In genomic region chr11:101052751-101053473, GRCm38 (mm10) we compare ENCODE assay signal across 8 mouse cellular contexts. TPM values are rescaled to one million over a fixed set of nuclear protein-coding genes. Genes with fewer than 3 reads are reported as not detected.
A peak's percentile ranks its signal among the peaks of the same experiment; 100 is the strongest.
DNase-seq lines count a peak whose midpoint lies in the region; ATAC-seq and TF ChIP-seq lines count a peak whose summit lies in the region.

No protein-coding gene starts in this region.

- no peak for TF ChIP-seq POLR2A in small intestine, adult 2 months (IDR thresholded peaks at IDR 0.05; ENCODE audit: low read depth, low read length)

- H3K27ac ChIP-seq in heart, embryonic 11.5 days (ENCODE audit: low read depth, low read length), result no peak overlapping the region
- H3K27ac ChIP-seq in gastrocnemius, adult 2 months, result peak overlapping the region; percentile 82
- peak overlapping the region; percentile 77 for H3K27ac ChIP-seq in small intestine, adult 2 months (ENCODE audit: insufficient read depth, low read depth, low read length)

- H3K4me1 ChIP-seq in heart, embryonic 11.5 days (ENCODE audit: control insufficient read depth, insufficient read depth, low read length), result peaks cover 22% of the 10 kb centered on the region
- peaks cover 37% of the 10 kb centered on the region for H3K4me1 ChIP-seq in small intestine, adult 2 months (ENCODE audit: control insufficient read depth, insufficient read depth, insufficient read length, low read length)

- no peak for TF ChIP-seq CTCF in gastrocnemius, adult 2 months (IDR thresholded peaks at IDR 0.05)
- TF ChIP-seq CTCF in small intestine, adult 2 months (IDR thresholded peaks at IDR 0.05; ENCODE audit: extremely low read depth, insufficient read length, insufficient replicate concordance, low read depth, low read length), result no peak

- no peaks in the 10 kb centered on the region for H3K27me3 ChIP-seq in heart, embryonic 11.5 days (ENCODE audit: control insufficient read depth, insufficient read depth, low read length)
- H3K27me3 ChIP-seq in small intestine, adult 2 months (ENCODE audit: control insufficient read depth, insufficient read depth, low read length), result no peaks in the 10 kb centered on the region

- intact Hi-C loops in gastrocnemius, adult 2 months (cut with DNase I), result no loop called here
- intact Hi-C loops in heart, postnatal 36 days (cut with DNase I), result no loop called here

- H3K4me3 ChIP-seq in heart, embryonic 11.5 days (ENCODE audit: low read depth, low read length), result no peak overlapping the region
- H3K4me3 ChIP-seq in gastrocnemius, adult 2 months, result no peak overlapping the region
- no peak overlapping the region for H3K4me3 ChIP-seq in small intestine, adult 2 months (ENCODE audit: low read depth, low read length)

- no peak overlapping the region for H3K9ac ChIP-seq in heart, embryonic 11.5 days (ENCODE audit: low read depth, low read length)

- WGBS in heart, embryonic 11.5 days (ENCODE audit: insufficient replicate concordance), result 91% methylated on average over 10 of the region's 10 CpGs
- 28% methylated on average over 10 of the region's 10 CpGs for WGBS in small intestine, adult 2 months

- no peak for ATAC-seq in heart, embryonic 11.5 days (replicated peaks; ENCODE audit: insufficient number of reproducible peaks, low FRiP score, low TSS enrichment)
- ATAC-seq in CD4-positive, CD25-positive, alpha-beta regulatory T cell, adult 4 months, result no peak

- peak; percentile 81 to 84 for DNase-seq in heart, adult 18-20 months
- DNase-seq in gastrocnemius, adult 2 months, result peak; percentile 89
- DNase-seq in heart, postnatal 36 days, result peak; percentile 71 to 74
- DNase-seq in frontal cortex, postnatal 25 days (ENCODE audit: low spot score in 2 of 2), result no peak
- DNase-seq in T-cell, adult 2 months (ENCODE audit: low spot score), result no peak

- H3K4me2 ChIP-seq in heart, embryonic 11.5 days, result no peak overlapping the region

- no peaks in the 10 kb centered on the region for H3K9me3 ChIP-seq in heart, embryonic 11.5 days (replicated peaks; ENCODE audit: control insufficient read depth, low read length)

- H3K36me3 ChIP-seq in heart, embryonic 11.5 days (ENCODE audit: control insufficient read depth, insufficient read depth, low read length), result peaks cover 30% of the 10 kb centered on the region
- H3K36me3 ChIP-seq in small intestine, adult 2 months (ENCODE audit: control insufficient read depth, insufficient read depth, low read length), result peaks cover 17% of the 10 kb centered on the region

RNA-seq across cellular contexts. Expression of gene Naglu, which starts 16.9 kb away (rescaled TPM):
- 1 to 10 TPM; 7.2 to 8.4 TPM for total RNA-seq in heart, adult 18-20 months (2021)
- polyA plus RNA-seq in heart, embryonic 11.5 days (2014; fragmentation: Nextera tagmentation; extraction: Ambion mirVana), result 9.6 and 13.1 TPM in 2 replicates
- total RNA-seq in gastrocnemius, adult 2 months (2021), result 1 to 10 TPM; 3.3 to 4.1 TPM
- 10 to 100 TPM in 1 of 2 experiments, 1 to 10 TPM in 1; 9.1 to 10.1 TPM for total RNA-seq in heart, postnatal 36 days (2021)
- 11.8 and 19.1 TPM in 2 replicates for polyA plus RNA-seq in small intestine, adult 2 months (2012; rRNA removed)
- polyA plus RNA-seq in CD4-positive, CD25-positive, alpha-beta regulatory T cell, adult 4 months (2017; shearing (Covaris generic)), result 1 to 10 TPM; 7.6 to 7.9 TPM

RNA-seq across cellular contexts. Expression of gene Hsd17b1, which starts 25.3 kb away (rescaled TPM):
- total RNA-seq in heart, adult 18-20 months (2021), result under 1 TPM; 0.41 to 0.77 TPM
- polyA plus RNA-seq in heart, embryonic 11.5 days (2014; fragmentation: Nextera tagmentation; extraction: Ambion mirVana), result 0.11 TPM in 1 of 2 replicates, not detected in the other
- under 1 TPM in 1 of 2 experiments, not detected in 1; 0.18 TPM for total RNA-seq in gastrocnemius, adult 2 months (2021)
- total RNA-seq in heart, postnatal 36 days (2021), result under 1 TPM; 0.46 to 0.58 TPM
- polyA plus RNA-seq in small intestine, adult 2 months (2012; rRNA removed), result 0.20 and 0.28 TPM in 2 replicates
- under 1 TPM in 1 of 2 experiments, not detected in 1; 0.32 TPM for polyA plus RNA-seq in CD4-positive, CD25-positive, alpha-beta regulatory T cell, adult 4 months (2017; shearing (Covaris generic))

RNA-seq across cellular contexts. Expression of gene Coasy, which starts 29.5 kb away (rescaled TPM):
- 10 to 100 TPM; 17.4 to 18.8 TPM for total RNA-seq in heart, adult 18-20 months (2021)
- 29.6 and 34.3 TPM in 2 replicates for polyA plus RNA-seq in heart, embryonic 11.5 days (2014; fragmentation: Nextera tagmentation; extraction: Ambion mirVana)
- total RNA-seq in gastrocnemius, adult 2 months (2021), result 1 to 10 TPM; 7.1 to 9.8 TPM
- 10 to 100 TPM; 17.2 to 18.8 TPM for total RNA-seq in heart, postnatal 36 days (2021)
- polyA plus RNA-seq in small intestine, adult 2 months (2012; rRNA removed), result 26.3 and 38.9 TPM in 2 replicates
- 10 to 100 TPM; 17.4 to 27.7 TPM for polyA plus RNA-seq in CD4-positive, CD25-positive, alpha-beta regulatory T cell, adult 4 months (2017; shearing (Covaris generic))

RNA-seq across cellular contexts. Expression of gene Mlx, which starts 34.2 kb away (rescaled TPM):
- total RNA-seq in heart, adult 18-20 months (2021), result 10 to 100 TPM; 17.2 to 17.9 TPM
- polyA plus RNA-seq in heart, embryonic 11.5 days (2014; fragmentation: Nextera tagmentation; extraction: Ambion mirVana), result 34.5 and 36.0 TPM in 2 replicates
- total RNA-seq in gastrocnemius, adult 2 months (2021), result 10 to 100 TPM; 12.5 to 14.4 TPM
- 10 to 100 TPM; 18.8 to 23.1 TPM for total RNA-seq in heart, postnatal 36 days (2021)
- 54.1 and 100 TPM in 2 replicates for polyA plus RNA-seq in small intestine, adult 2 months (2012; rRNA removed)
- 10 to 100 TPM; 60.2 to 68.1 TPM for polyA plus RNA-seq in CD4-positive, CD25-positive, alpha-beta regulatory T cell, adult 4 months (2017; shearing (Covaris generic))

RNA-seq across cellular contexts. Expression of gene Psmc3ip, which starts 42.3 kb away (rescaled TPM):
- total RNA-seq in heart, adult 18-20 months (2021), result 1 to 10 TPM; 2.4 to 2.6 TPM
- polyA plus RNA-seq in heart, embryonic 11.5 days (2014; fragmentation: Nextera tagmentation; extraction: Ambion mirVana), result 23.1 and 27.5 TPM in 2 replicates
- total RNA-seq in gastrocnemius, adult 2 months (2021), result 1 to 10 TPM; 1.5 to 2.2 TPM
- 1 to 10 TPM; 1.9 to 4.1 TPM for total RNA-seq in heart, postnatal 36 days (2021)
- polyA plus RNA-seq in small intestine, adult 2 months (2012; rRNA removed), result 0.22 and 0.46 TPM in 2 replicates
- polyA plus RNA-seq in CD4-positive, CD25-positive, alpha-beta regulatory T cell, adult 4 months (2017; shearing (Covaris generic)), result 1 to 10 TPM; 8.4 to 9.8 TPM

Comparison
In these comparisons a context has a peak if more than half of its experiments do, and no peak if none do; other contexts are left out.
1. DNase-seq: peak in heart, adult 18-20 months (2 of 2), gastrocnemius, adult 2 months (single experiment) and heart, postnatal 36 days (2 of 2); none in frontal cortex, postnatal 25 days (0 of 2) and T-cell, adult 2 months (single experiment).